Mouse (Mus musculus): ENCODE measurements around the gene Slc39a3. TPM values are rescaled to one million over a fixed set of nuclear protein-coding genes. Genes with fewer than 3 reads are reported as not detected.

The Slc39a3 gene
- polyA plus RNA-seq, 1 experiment, result not detected

DNA sequence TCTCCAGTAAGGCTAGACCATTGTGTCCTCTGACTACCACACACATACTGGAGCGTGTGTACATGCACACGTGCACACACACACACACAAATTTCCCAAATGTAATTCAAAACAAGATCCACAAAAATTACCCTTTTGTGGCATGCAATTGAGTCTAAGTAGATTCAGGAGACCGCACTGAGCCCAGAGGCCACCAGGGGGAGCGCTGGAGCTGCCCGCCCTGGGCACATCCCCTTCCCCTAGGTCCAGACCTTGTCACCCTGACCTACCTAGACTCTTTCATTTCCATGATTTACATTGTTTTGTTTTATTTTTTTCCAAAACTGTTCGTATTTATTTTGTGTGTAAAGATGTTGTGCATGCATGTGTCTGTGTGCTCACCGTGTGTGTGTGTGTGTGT is 20.6 kb downstream of the Slc39a3 start:
- Histone ChIP-seq H3K27ac (ENCODE audit: insufficient read depth, low read depth, low read length) (no peak overlapping the region), H3K4me3 (ENCODE audit: insufficient read depth, low read depth, low read length) (no peak overlapping the region), H3K4me1 (ENCODE audit: control insufficient read depth, insufficient read depth, low read length) (peaks cover 16% of the 10 kb centered on the region)
- 9% methylated on average over 7 of the region's 7 CpGs for WGBS
- peak; percentile 87 for TF ChIP-seq CTCF (IDR thresholded peaks at IDR 0.05; ENCODE audit: insufficient read depth, low read depth, low read length)
- TF ChIP-seq POLR2A (IDR thresholded peaks at IDR 0.05; ENCODE audit: insufficient read depth, low read depth, low read length), result no peak

DNA sequence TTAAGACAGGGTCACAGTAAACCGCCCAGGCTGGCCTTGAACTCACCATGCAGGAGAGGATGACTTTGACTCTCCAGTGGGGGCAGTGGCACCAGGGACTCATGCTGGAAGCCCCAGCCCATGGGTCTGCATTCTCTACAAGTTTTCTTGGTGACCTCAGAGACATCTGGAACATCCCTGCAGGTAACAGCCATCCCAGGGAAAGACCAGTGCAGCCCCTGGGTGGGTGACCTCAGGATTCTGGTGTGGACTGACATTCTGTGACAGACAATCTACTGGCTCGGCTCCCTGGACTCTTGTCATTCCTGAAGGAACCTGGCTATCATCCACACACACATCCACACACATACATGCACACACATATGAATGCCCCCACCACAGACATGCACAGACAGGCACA is 21.6 kb downstream of the Slc39a3 start:
- Histone ChIP-seq H3K4me1 (ENCODE audit: control insufficient read depth, insufficient read depth, low read length) (0 out of 2 replicates have a peak, but pooled peaks cover 9% of the 10 kb centered on the region), H3K27ac (ENCODE audit: insufficient read depth, low read depth, low read length) (no peak overlapping the region), H3K4me3 (ENCODE audit: insufficient read depth, low read depth, low read length) (no peak overlapping the region)
- TF ChIP-seq POLR2A (IDR thresholded peaks at IDR 0.05; ENCODE audit: insufficient read depth, low read depth, low read length) (no peak), CTCF (IDR thresholded peaks at IDR 0.05; ENCODE audit: insufficient read depth, low read depth, low read length) (no peak)
- 86% methylated on average over 2 of the region's 2 CpGs for WGBS

DNA sequence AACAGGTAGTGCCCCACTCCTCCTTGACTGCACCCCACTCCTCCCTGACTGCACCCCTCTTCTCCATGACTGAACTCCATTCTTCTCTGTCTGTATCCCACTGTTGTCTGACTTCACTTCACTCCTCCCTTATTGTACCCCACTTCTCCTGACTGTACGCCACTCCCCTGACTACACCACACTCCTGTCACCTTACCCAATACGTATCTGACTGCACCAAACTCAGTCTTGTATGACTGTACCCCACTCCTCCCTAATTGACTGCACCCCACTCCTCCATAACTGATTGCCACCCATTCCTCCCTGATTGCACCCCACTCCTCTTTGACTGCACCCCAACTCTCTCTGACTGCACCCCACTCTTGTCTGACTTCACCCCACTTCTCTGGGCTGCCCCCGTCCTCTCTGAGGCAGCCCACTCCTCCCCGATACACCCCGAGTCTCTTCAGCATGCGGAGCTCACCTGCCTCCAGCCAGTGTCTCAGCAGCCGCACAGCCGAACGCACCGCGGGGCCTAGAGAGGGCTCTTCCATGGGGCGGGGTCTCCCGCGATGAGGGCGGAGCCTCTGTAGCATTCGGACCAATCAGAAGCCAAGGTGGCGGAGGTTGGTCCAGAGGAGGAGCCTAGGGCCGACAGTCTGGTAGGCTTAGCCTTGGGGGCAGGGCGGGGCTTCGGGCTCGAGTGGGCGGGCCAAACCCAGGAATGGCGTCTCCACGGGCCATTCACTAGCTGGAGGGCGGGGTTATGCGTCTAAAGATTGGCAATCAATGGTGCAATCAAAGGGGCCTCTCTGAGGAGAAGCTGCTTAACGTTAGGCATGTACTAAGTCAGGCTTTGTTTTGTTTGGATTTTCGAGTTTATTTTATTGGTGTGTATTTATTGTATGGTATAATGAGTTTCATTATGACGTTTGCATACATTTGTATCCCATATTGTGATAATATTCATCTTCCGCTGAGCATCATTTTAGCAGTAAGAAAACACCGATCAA is 22.5 kb downstream of the Slc39a3 start, which contains the start of gene Gng7:
Gng7 (minus strand) TSS at position 553 of the 992 bp plus-strand sequence.
- Histone ChIP-seq H3K4me1 (ENCODE audit: control insufficient read depth, insufficient read depth, low read length) (peaks cover 9% of the 10 kb centered on the region; the same call in 1 of the 2 replicates), H3K4me3 (ENCODE audit: insufficient read depth, low read depth, low read length) (peak within 1 kb of the TSS; percentile 41), H3K27ac (ENCODE audit: insufficient read depth, low read depth, low read length) (no peak within 1 kb of the TSS)
- peak; percentile 32; the same call in 1 of the 2 replicates for TF ChIP-seq POLR2A (IDR thresholded peaks at IDR 0.05; ENCODE audit: insufficient read depth, low read depth, low read length)
- peak; percentile 14; the same call in 1 of the 2 replicates for TF ChIP-seq CTCF (IDR thresholded peaks at IDR 0.05; ENCODE audit: insufficient read depth, low read depth, low read length)
- 10% methylated on average over 31 of the region's 31 CpGs for WGBS

DNA sequence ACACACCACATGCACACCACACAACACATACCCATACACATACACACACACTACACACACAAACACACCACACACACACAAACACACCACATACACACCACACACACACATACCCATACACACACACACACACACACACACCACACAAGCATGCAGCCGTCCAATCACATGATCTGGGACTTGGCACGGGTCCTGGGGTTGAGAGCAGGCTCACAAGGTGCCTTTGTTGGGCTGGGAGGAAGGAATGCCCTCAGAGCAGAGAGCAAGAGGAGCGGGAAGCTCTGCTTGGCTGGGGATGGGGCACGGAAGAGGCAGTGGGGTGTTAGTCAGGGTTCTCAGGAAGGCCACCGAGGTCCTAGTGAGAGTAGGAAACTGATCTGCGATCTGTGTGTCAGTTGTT is 26.4 kb downstream of the Slc39a3 start:
- Histone ChIP-seq H3K4me1 (ENCODE audit: control insufficient read depth, insufficient read depth, low read length) (peaks cover 9% of the 10 kb centered on the region; the same call in 1 of the 2 replicates), H3K27ac (ENCODE audit: insufficient read depth, low read depth, low read length) (no peak overlapping the region), H3K4me3 (ENCODE audit: insufficient read depth, low read depth, low read length) (no peak overlapping the region)
- no peak for TF ChIP-seq CTCF (IDR thresholded peaks at IDR 0.05; ENCODE audit: insufficient read depth, low read depth, low read length)
- TF ChIP-seq POLR2A (IDR thresholded peaks at IDR 0.05; ENCODE audit: insufficient read depth, low read depth, low read length), result no peak
- 52% methylated on average over 6 of the region's 6 CpGs for WGBS

DNA sequence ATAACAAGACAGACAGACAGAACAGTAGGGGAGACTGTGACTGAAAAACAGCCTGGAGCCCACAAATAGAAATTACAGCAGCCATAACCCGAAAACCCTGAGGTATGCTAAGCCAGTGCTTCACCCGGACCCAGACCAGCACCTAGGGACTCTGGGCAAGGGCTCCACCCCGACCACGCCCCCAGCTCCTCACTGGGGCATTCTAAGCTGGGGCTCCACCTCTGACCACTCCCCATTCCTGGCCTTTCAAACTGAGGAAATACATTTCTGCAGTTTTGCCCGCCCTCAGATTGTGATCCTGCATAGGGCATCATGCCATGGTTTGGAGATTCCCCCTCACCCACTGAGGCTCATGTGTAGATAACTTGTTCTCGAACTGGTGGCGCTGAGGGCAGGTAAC is 30.0 kb downstream of the Slc39a3 start:
- H3K4me1 ChIP-seq (ENCODE audit: control insufficient read depth, insufficient read depth, low read length), result peaks cover 4% of the 10 kb centered on the region; the same call in 1 of the 2 replicates
- no peak overlapping the region for H3K4me3 ChIP-seq (ENCODE audit: insufficient read depth, low read depth, low read length)
- WGBS, result 56% methylated on average over 7 of the region's 7 CpGs
- no peak overlapping the region for H3K27ac ChIP-seq (ENCODE audit: insufficient read depth, low read depth, low read length)
- TF ChIP-seq CTCF (IDR thresholded peaks at IDR 0.05; ENCODE audit: insufficient read depth, low read depth, low read length) (no peak), POLR2A (IDR thresholded peaks at IDR 0.05; ENCODE audit: insufficient read depth, low read depth, low read length) (no peak)

DNA sequence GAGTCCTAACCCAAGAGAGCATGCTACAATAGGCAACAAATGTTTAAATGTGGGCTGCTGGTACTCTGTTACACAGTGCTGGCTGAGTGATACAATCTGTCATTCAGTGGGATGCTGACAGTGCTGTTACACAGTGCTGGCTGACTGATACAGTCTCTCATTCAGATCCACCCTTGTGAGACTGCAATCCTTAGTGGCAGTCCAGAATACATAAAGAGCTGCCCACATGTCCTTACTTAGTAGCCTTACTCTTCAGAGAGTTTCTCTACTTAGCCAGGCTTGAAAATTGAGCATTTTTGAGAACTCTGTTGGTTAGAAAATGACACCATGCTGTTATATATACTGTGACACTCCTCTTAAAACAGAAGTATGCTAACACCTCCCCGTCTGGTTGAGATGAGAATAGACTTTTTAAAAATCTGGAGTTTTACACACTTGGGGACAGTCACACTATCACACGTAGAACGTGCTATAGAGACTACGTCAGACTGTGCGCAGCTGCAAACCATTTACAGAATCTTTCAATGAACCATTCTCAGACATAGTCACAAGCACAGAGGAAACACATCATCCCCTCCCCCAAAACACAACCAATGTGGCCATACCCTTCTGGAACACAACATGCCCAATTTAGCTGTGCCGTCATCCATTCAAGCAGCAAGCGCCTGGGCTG is 31.1 kb downstream of the Slc39a3 start:
- 78% methylated on average over 7 of the region's 7 CpGs for WGBS
- TF ChIP-seq POLR2A (IDR thresholded peaks at IDR 0.05; ENCODE audit: insufficient read depth, low read depth, low read length), result no peak
- TF ChIP-seq CTCF (IDR thresholded peaks at IDR 0.05; ENCODE audit: insufficient read depth, low read depth, low read length), result no peak
- no peak overlapping the region for H3K27ac ChIP-seq (ENCODE audit: insufficient read depth, low read depth, low read length)
- H3K4me1 ChIP-seq (ENCODE audit: control insufficient read depth, insufficient read depth, low read length), result peaks cover 8% of the 10 kb centered on the region
- no peak overlapping the region for H3K4me3 ChIP-seq (ENCODE audit: insufficient read depth, low read depth, low read length)

DNA sequence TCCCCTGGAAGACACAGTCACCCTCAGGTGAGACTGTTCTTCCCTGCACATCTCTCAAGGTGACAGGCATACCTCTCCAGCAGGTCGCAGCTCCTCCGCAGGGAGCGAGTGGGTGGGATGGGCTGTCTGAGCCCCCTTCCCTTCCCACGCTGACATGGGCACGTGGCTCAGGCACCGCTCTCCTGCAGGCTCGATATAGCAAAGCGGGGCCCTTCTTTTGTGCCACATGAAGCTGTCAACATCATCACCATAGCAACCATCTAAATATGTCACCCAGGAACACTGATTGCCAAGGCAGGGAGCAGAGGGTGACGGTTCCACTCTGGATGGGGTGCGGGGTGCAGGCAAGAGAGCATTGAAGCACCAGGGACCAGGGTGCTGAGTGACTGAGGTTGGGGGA is 36.1 kb downstream of the Slc39a3 start:
- Histone ChIP-seq H3K4me3 (ENCODE audit: insufficient read depth, low read depth, low read length) (no peak overlapping the region), H3K27ac (ENCODE audit: insufficient read depth, low read depth, low read length) (no peak overlapping the region), H3K4me1 (ENCODE audit: control insufficient read depth, insufficient read depth, low read length) (peaks cover 33% of the 10 kb centered on the region)
- TF ChIP-seq POLR2A (IDR thresholded peaks at IDR 0.05; ENCODE audit: insufficient read depth, low read depth, low read length), result no peak
- no peak for TF ChIP-seq CTCF (IDR thresholded peaks at IDR 0.05; ENCODE audit: insufficient read depth, low read depth, low read length)
- 31% methylated on average over 10 of the region's 10 CpGs for WGBS

DNA sequence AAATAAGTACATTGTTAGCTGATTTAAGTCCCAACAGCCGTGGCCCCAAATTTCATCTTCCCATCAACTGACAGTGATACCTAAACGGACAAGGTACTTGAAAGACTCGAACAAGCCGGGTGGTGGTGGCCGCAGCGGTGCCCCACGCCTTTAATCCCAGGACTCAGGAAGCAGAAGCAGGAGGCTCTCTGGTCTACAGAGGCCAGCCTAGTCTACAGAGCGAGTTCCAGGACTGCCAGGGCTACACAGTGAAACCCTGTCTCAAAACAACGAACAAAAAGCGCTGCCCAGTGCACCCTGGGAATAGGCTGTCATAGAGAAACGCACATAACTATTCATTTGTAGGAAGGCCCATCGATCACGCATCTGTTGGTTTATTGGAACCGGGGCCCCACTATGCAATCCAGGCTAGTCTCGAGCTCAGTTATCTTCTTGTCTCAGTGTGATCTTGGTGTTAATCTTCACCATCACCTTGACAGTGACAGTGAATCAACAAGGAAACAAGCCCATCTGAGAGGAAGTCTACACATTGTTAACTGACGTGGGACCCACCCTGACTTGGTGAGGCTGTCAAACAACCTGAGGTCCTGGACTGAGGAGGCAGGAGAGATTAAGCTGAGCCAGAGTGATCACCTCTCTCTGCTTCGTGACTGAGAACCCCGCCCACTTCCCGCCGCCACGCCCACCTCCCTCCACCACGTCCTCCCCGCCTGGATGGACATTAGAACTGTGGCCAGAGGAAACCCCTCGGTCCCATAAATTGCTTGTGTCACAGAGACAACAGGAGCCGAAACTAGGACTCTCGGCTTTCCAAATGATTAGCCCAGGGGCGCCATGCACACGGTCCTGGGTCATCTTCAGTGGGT is 36.8 kb downstream of the Slc39a3 start:
- Histone ChIP-seq H3K4me1 (ENCODE audit: control insufficient read depth, insufficient read depth, low read length) (peaks cover 33% of the 10 kb centered on the region), H3K27ac (ENCODE audit: insufficient read depth, low read depth, low read length) (no peak overlapping the region), H3K4me3 (ENCODE audit: insufficient read depth, low read depth, low read length) (no peak overlapping the region)
- TF ChIP-seq CTCF (IDR thresholded peaks at IDR 0.05; ENCODE audit: insufficient read depth, low read depth, low read length), result no peak
- TF ChIP-seq POLR2A (IDR thresholded peaks at IDR 0.05; ENCODE audit: insufficient read depth, low read depth, low read length), result no peak
- WGBS, result 41% methylated on average over 28 of the region's 28 CpGs

Data from olfactory bulb, adult 2 months (tissue).